Mouse (Mus musculus) heart, embryonic 11.5 days (tissue): ENCODE measurements around the gene Tns1. TPM values are rescaled to one million over a fixed set of nuclear protein-coding genes. Genes with fewer than 3 reads are reported as not detected.

Source experiments
- ATAC-seq: fragments of 200-750 bp; cut with Nextera tagmentation; replicated peaks from 2 replicates; pipeline ENCODE4 v1.8.0; 2017; ENCODE audit warnings: moderate library complexity; ENCODE audit not compliant: insufficient number of reproducible peaks, low FRiP score, low TSS enrichment
- H3K27ac ChIP-seq: fragments of 300-500 bp; sonication (generic); 2 replicates; pipeline ENCODE4 v1.5.1; 2014; ENCODE audit warnings: mild to moderate bottlenecking, low read depth, low read length
- H3K27me3 ChIP-seq: fragments of 300-500 bp; sonication (generic); 2 replicates; pipeline ENCODE4 v1.6.1; 2014; ENCODE audit warnings: mild to moderate bottlenecking, low read length, mixed read lengths; ENCODE audit not compliant: control insufficient read depth, insufficient read depth
- H3K36me3 ChIP-seq: fragments of 300-500 bp; sonication (generic); 2 replicates; pipeline ENCODE4 v1.6.1; 2014; ENCODE audit warnings: mild to moderate bottlenecking, low read length, moderate library complexity, mixed read lengths; ENCODE audit not compliant: control insufficient read depth, insufficient read depth
- H3K4me1 ChIP-seq: fragments of 300-500 bp; sonication (generic); 2 replicates; pipeline ENCODE4 v1.6.1; 2014; ENCODE audit warnings: low read length; ENCODE audit not compliant: control insufficient read depth, insufficient read depth
- H3K4me2 ChIP-seq: fragments of 300-500 bp; sonication (generic); 2 replicates; pipeline ENCODE4 v1.6.1; 2014; ENCODE audit warnings: mild to moderate bottlenecking, moderate library complexity
- H3K4me3 ChIP-seq: fragments of 300-500 bp; sonication (generic); 2 replicates; pipeline ENCODE4 v1.5.1; 2014; ENCODE audit warnings: low read depth, low read length
- H3K9ac ChIP-seq: fragments of 300-500 bp; sonication (generic); 2 replicates; pipeline ENCODE4 v1.6.1; 2014; ENCODE audit warnings: mild to moderate bottlenecking, low read depth, low read length, moderate library complexity
- H3K9me3 ChIP-seq: fragments of 300-500 bp; sonication (generic); replicated peaks from 2 replicates; pipeline ENCODE4 v1.6.1; 2016; ENCODE audit warnings: low read length; ENCODE audit not compliant: control insufficient read depth
- WGBS: fragments of 180-500 bp; shearing (Covaris S2); extraction: QIAGEN DNeasy Blood & Tissue Kit; methylation state at CpG from one replicate; pipeline ENCODE4 v1.1.7; 2014; ENCODE audit not compliant: insufficient replicate concordance; 5-methylcytosine and 5-hydroxymethylcytosine counted together
- polyA plus RNA-seq: library from polyadenylated mRNA; unstranded; fragments of >200 nt; fragmentation: Nextera tagmentation; extraction: Ambion mirVana; gene quantifications from 2 replicates; pipeline ENCODE4 v1.2.1, GENCODE M21; 2014

Gene Tns1
- polyA plus RNA-seq, 1 experiment from 2014 or later = 75.6 TPM

GRCm38 (mm10) chr1:73954614-73955013, 169.6 kb downstream of the Tns1 start:
- Histone ChIP-seq H3K4me2 (peak overlapping the region; percentile 4; the same call in 1 of the 2 replicates), H3K4me1 (peaks cover 62% of the 10 kb centered on the region), H3K9me3 (no peaks in the 10 kb centered on the region), H3K27ac (peak overlapping the region; percentile 74), H3K27me3 (no peaks in the 10 kb centered on the region), H3K9ac (0 out of 2 replicates have a peak overlapping the region, but pooled peaks have one; percentile 23), H3K36me3 (peaks cover 22% of the 10 kb centered on the region), H3K4me3 (no peak overlapping the region)
- ATAC-seq = no peak; the same call in 1 of the 2 replicates
- WGBS = 27% methylated on average over 4 of the region's 4 CpGs

- H3K27me3 ChIP-seq = no peaks in the 10 kb centered on the region
- no peak overlapping the region for H3K4me3 ChIP-seq
- H3K4me1 ChIP-seq = peaks cover 62% of the 10 kb centered on the region
- H3K27ac ChIP-seq = no peak overlapping the region
- H3K4me2 ChIP-seq = no peak overlapping the region
- ATAC-seq = no peak
- peaks cover 22% of the 10 kb centered on the region for H3K36me3 ChIP-seq
- H3K9ac ChIP-seq = no peak overlapping the region
- 89% methylated on average over 6 of the region's 6 CpGs for WGBS
- no peaks in the 10 kb centered on the region for H3K9me3 ChIP-seq
These were observed 170.2 kb downstream of the Tns1 start for GRCm38 (mm10) chr1:73954015-73954408.

- H3K4me1 ChIP-seq = peaks cover 59% of the 10 kb centered on the region
- H3K36me3 ChIP-seq = peaks cover 22% of the 10 kb centered on the region
- ATAC-seq = no peak
- H3K27me3 ChIP-seq = no peaks in the 10 kb centered on the region
- no peak overlapping the region for H3K27ac ChIP-seq
- H3K4me3 ChIP-seq = no peak overlapping the region
- no peaks in the 10 kb centered on the region for H3K9me3 ChIP-seq
- no peak overlapping the region for H3K4me2 ChIP-seq
- 85% methylated on average over 20 of the region's 20 CpGs for WGBS
- no peak overlapping the region for H3K9ac ChIP-seq
These were observed 170.8 kb downstream of the Tns1 start for GRCm38 (mm10) chr1:73953317-73954014.

GRCm38 (mm10) chr1:73952598-73952997, 171.7 kb downstream of the Tns1 start:
- no peak for ATAC-seq
- 79% methylated on average over 10 of the region's 10 CpGs for WGBS
- no peak overlapping the region for H3K4me2 ChIP-seq
- H3K4me3 ChIP-seq = no peak overlapping the region
- no peak overlapping the region for H3K27ac ChIP-seq
- H3K9me3 ChIP-seq = no peaks in the 10 kb centered on the region
- H3K4me1 ChIP-seq = peaks cover 59% of the 10 kb centered on the region
- H3K36me3 ChIP-seq = peaks cover 22% of the 10 kb centered on the region
- H3K9ac ChIP-seq = no peak overlapping the region
- H3K27me3 ChIP-seq = no peaks in the 10 kb centered on the region

GRCm38 (mm10) chr1:73951178-73951577, 173.1 kb downstream of the Tns1 start:
- WGBS = 74% methylated on average over 3 of the region's 3 CpGs
- Histone ChIP-seq H3K4me3 (no peak overlapping the region), H3K4me2 (no peak overlapping the region), H3K4me1 (peaks cover 56% of the 10 kb centered on the region), H3K9ac (no peak overlapping the region), H3K9me3 (no peaks in the 10 kb centered on the region), H3K27ac (no peak overlapping the region), H3K27me3 (no peaks in the 10 kb centered on the region), H3K36me3 (peaks cover 22% of the 10 kb centered on the region)
- no peak for ATAC-seq

GRCm38 (mm10) chr1:73948757-73949156, 175.5 kb downstream of the Tns1 start:
- 30% methylated on average over 5 of the region's 5 CpGs for WGBS
- peaks cover 22% of the 10 kb centered on the region for H3K36me3 ChIP-seq
- peaks cover 50% of the 10 kb centered on the region for H3K4me1 ChIP-seq
- H3K4me2 ChIP-seq = 0 out of 2 replicates have a peak overlapping the region, but pooled peaks have one; percentile 9
- peak overlapping the region; percentile 67 for H3K27ac ChIP-seq
- H3K27me3 ChIP-seq = no peaks in the 10 kb centered on the region
- peak; percentile 66 for ATAC-seq
- no peak overlapping the region for H3K9ac ChIP-seq
- no peaks in the 10 kb centered on the region for H3K9me3 ChIP-seq
- no peak overlapping the region for H3K4me3 ChIP-seq

- no peak overlapping the region for H3K4me2 ChIP-seq
- peaks cover 53% of the 10 kb centered on the region for H3K4me1 ChIP-seq
- peaks cover 12% of the 10 kb centered on the region for H3K36me3 ChIP-seq
- no peaks in the 10 kb centered on the region for H3K27me3 ChIP-seq
- ATAC-seq = no peak
- no peak overlapping the region for H3K27ac ChIP-seq
- WGBS = 75% methylated on average over 15 of the region's 15 CpGs
- 0 out of 2 replicates have a peak overlapping the region, but pooled peaks have one; percentile 12 for H3K9ac ChIP-seq
- no peak overlapping the region for H3K4me3 ChIP-seq
- H3K9me3 ChIP-seq = no peaks in the 10 kb centered on the region
These were observed 176.5 kb downstream of the Tns1 start for GRCm38 (mm10) chr1:73947525-73948304.

GRCm38 (mm10) chr1:73946701-73947100, 177.5 kb downstream of the Tns1 start:
- 69% methylated on average over 7 of the region's 7 CpGs for WGBS
- no peak overlapping the region for H3K9ac ChIP-seq
- ATAC-seq = no peak

More at GRCm38 (mm10) chr1:73946701-73947100, 177.5 kb downstream of the Tns1 start:
- H3K36me3 ChIP-seq = peaks cover 10% of the 10 kb centered on the region; the same call in 1 of the 2 replicates
- H3K27me3 ChIP-seq = no peaks in the 10 kb centered on the region; the same call in 1 of the 2 replicates
- no peak overlapping the region for H3K27ac ChIP-seq
- H3K4me3 ChIP-seq = no peak overlapping the region
- H3K4me2 ChIP-seq = no peak overlapping the region
- peaks cover 58% of the 10 kb centered on the region for H3K4me1 ChIP-seq
- H3K9me3 ChIP-seq = no peaks in the 10 kb centered on the region
